Comparison of ENCODE assay signal across 8 mouse cellular contexts in genomic region chr12:89505121-89505764, GRCm38 (mm10).
DNase-seq lines count a peak whose midpoint lies in the region; ATAC-seq and TF ChIP-seq lines count a peak whose summit lies in the region.

No protein-coding gene starts in this region.

- H3K4me1 ChIP-seq in heart, postnatal 0 days (ENCODE audit: control insufficient read depth, insufficient read depth) = no peaks in the 10 kb centered on the region
- H3K4me1 ChIP-seq in heart, embryonic 11.5 days (ENCODE audit: control insufficient read depth, insufficient read depth, low read length) = no peaks in the 10 kb centered on the region
- no peaks in the 10 kb centered on the region for H3K4me1 ChIP-seq in G1E (ENCODE audit: insufficient read depth, low read depth, low read length)
- H3K4me1 ChIP-seq in midbrain, embryonic 13.5 days (replicated peaks) = 0 out of 2 replicates have a peak, but pooled peaks cover 5% of the 10 kb centered on the region

- DNase-seq in heart, postnatal 0 days (ENCODE audit: low spot score) = peak; percentile 10
- DNase-seq in G1E (ENCODE audit: low spot score) = peak; percentile 2
- peak; percentile 69 for DNase-seq in cerebellum, adult 9-11 months
- DNase-seq in frontal cortex, postnatal 10 days (ENCODE audit: low spot score in 2 of 2) = peak; percentile 17 to 55
- DNase-seq in layer of hippocampus, postnatal 14 days (ENCODE audit: low spot score in 2 of 2) = peak; percentile 41 to 80

- H3K9ac ChIP-seq in heart, postnatal 0 days (replicated peaks; ENCODE audit: low read depth, low read length) = no peak overlapping the region
- no peak overlapping the region for H3K9ac ChIP-seq in heart, embryonic 11.5 days (ENCODE audit: low read depth, low read length)
- no peak overlapping the region for H3K9ac ChIP-seq in midbrain, embryonic 13.5 days (replicated peaks)

- no peak for ATAC-seq in heart, postnatal 0 days (ENCODE audit: insufficient read depth, low read depth)
- no peak for ATAC-seq in heart, embryonic 11.5 days (replicated peaks; ENCODE audit: insufficient number of reproducible peaks, low FRiP score, low TSS enrichment)
- ATAC-seq in G1E (ENCODE audit: extremely low read depth, insufficient number of reproducible peaks, low FRiP score, poor library complexity, severe bottlenecking) = no peak
- peak; percentile 83 for ATAC-seq in midbrain, embryonic 13.5 days
- ATAC-seq in erythroblast, adult 5-6 weeks (replicated peaks; ENCODE audit: low FRiP score, poor library complexity, severe bottlenecking) = no peak

- H3K27me3 ChIP-seq in heart, postnatal 0 days (ENCODE audit: control insufficient read depth, insufficient read depth, low read length) = no peaks in the 10 kb centered on the region
- H3K27me3 ChIP-seq in heart, embryonic 11.5 days (ENCODE audit: control insufficient read depth, insufficient read depth, low read length) = no peaks in the 10 kb centered on the region
- H3K27me3 ChIP-seq in G1E (ENCODE audit: insufficient read depth, low read length) = no peaks in the 10 kb centered on the region
- H3K27me3 ChIP-seq in midbrain, embryonic 13.5 days = peaks cover 3% of the 10 kb centered on the region; the same call in 1 of the 2 replicates

- 48% methylated on average over 2 of the region's 2 CpGs for WGBS in heart, postnatal 0 days
- WGBS in heart, embryonic 11.5 days (ENCODE audit: insufficient replicate concordance) = 43% methylated on average over 2 of the region's 2 CpGs
- 3% methylated on average over 2 of the region's 2 CpGs for WGBS in midbrain, embryonic 13.5 days

- no peak overlapping the region for H3K27ac ChIP-seq in heart, postnatal 0 days (ENCODE audit: low read depth)
- H3K27ac ChIP-seq in heart, embryonic 11.5 days (ENCODE audit: low read depth, low read length) = no peak overlapping the region
- no peak overlapping the region for H3K27ac ChIP-seq in midbrain, embryonic 13.5 days

- peak; percentile 70 for TF ChIP-seq CTCF in heart, postnatal 0 days (IDR thresholded peaks at IDR 0.05; ENCODE audit: low read depth)
- TF ChIP-seq CTCF in G1E (IDR thresholded peaks at IDR 0.05; ENCODE audit: low read depth, low read length) = peak; percentile 25; the same call in 1 of the 2 replicates

- no peaks in the 10 kb centered on the region for H3K36me3 ChIP-seq in heart, postnatal 0 days (replicated peaks; ENCODE audit: control insufficient read depth, insufficient read depth, low read length)
- H3K36me3 ChIP-seq in heart, embryonic 11.5 days (ENCODE audit: control insufficient read depth, insufficient read depth, low read length) = no peaks in the 10 kb centered on the region
- no peaks in the 10 kb centered on the region for H3K36me3 ChIP-seq in G1E (replicated peaks)
- H3K36me3 ChIP-seq in midbrain, embryonic 13.5 days = no peaks in the 10 kb centered on the region

- TF ChIP-seq EP300 in heart, postnatal 0 days (IDR thresholded peaks at IDR 0.05; ENCODE audit: low read depth) = no peak

- H3K4me3 ChIP-seq in heart, postnatal 0 days (ENCODE audit: low read depth, low read length) = no peak overlapping the region
- no peak overlapping the region for H3K4me3 ChIP-seq in heart, embryonic 11.5 days (ENCODE audit: low read depth, low read length)
- no peak overlapping the region for H3K4me3 ChIP-seq in G1E (ENCODE audit: low read depth, low read length)
- H3K4me3 ChIP-seq in midbrain, embryonic 13.5 days (replicated peaks) = no peak overlapping the region

- no peak overlapping the region for H3K4me2 ChIP-seq in heart, postnatal 0 days (ENCODE audit: low read depth, low read length)
- no peak overlapping the region for H3K4me2 ChIP-seq in heart, embryonic 11.5 days
- H3K4me2 ChIP-seq in midbrain, embryonic 13.5 days (replicated peaks) = no peak overlapping the region

- H3K9me3 ChIP-seq in heart, postnatal 0 days (replicated peaks; ENCODE audit: control insufficient read depth, low read length) = no peaks in the 10 kb centered on the region
- no peaks in the 10 kb centered on the region for H3K9me3 ChIP-seq in heart, embryonic 11.5 days (replicated peaks; ENCODE audit: control insufficient read depth, low read length)
- H3K9me3 ChIP-seq in G1E (replicated peaks) = no peaks in the 10 kb centered on the region
- H3K9me3 ChIP-seq in midbrain, embryonic 13.5 days = no peaks in the 10 kb centered on the region

Comparison
In these comparisons a context has a peak if more than half of its experiments do, and no peak if none do; other contexts are left out.
1. DNase-seq: peak in every context shown above with its lines; median percentile 69 in cerebellum, adult 9-11 months; 60 in layer of hippocampus, postnatal 14 days; 36 in frontal cortex, postnatal 10 days; 10 in heart, postnatal 0 days; 2 in G1E.